Comparison of ENCODE assay signal across 15 mouse cellular contexts in genomic region chr1:180952808-180953207, GRCm38 (mm10). TPM values are rescaled to one million over a fixed set of nuclear protein-coding genes. Genes with fewer than 3 reads are reported as not detected.
"Had no signal": no experiment of that assay in that cellular context is flagged by ENCODE, and none has a peak within 500 bp of the region (broad histone marks: within the 10 kb centered on the region; RNA-seq: fewer than 3 reads in every experiment).

No protein-coding gene starts in this region.

- DNase-seq: kidney, adult 18-20 months; kidney, postnatal 10 days; lung, postnatal 14 days; spleen, adult 18-20 months; thymus, adult 2 months; thymus, postnatal 25 days had no signal

- H3K4me1 ChIP-seq: midbrain, embryonic 12.5 days had no signal

- H3K4me2 ChIP-seq: limb, embryonic 15.5 days; lung, embryonic 14.5 days; midbrain, embryonic 12.5 days had no signal

- ATAC-seq: midbrain, embryonic 16.5 days had no signal

- H3K27me3 ChIP-seq: limb, embryonic 15.5 days; midbrain, embryonic 12.5 days had no signal

- H3K27ac ChIP-seq: limb, embryonic 15.5 days; liver, embryonic 14.5 days; midbrain, embryonic 12.5 days had no signal

- H3K9me3 ChIP-seq: limb, embryonic 15.5 days; midbrain, embryonic 12.5 days had no signal

- H3K9ac ChIP-seq: limb, embryonic 15.5 days; liver, embryonic 14.5 days; lung, embryonic 14.5 days; midbrain, embryonic 12.5 days had no signal

- H3K36me3 ChIP-seq: midbrain, embryonic 12.5 days had no signal

- H3K4me3 ChIP-seq: limb, embryonic 15.5 days; midbrain, embryonic 12.5 days had no signal

RNA-seq across cellular contexts. Expression of gene Lefty1, which starts 18.0 kb away (rescaled TPM):
- polyA plus RNA-seq: midbrain, embryonic 16.5 days; neural tube, embryonic 14.5 days had no signal

RNA-seq across cellular contexts. Expression of gene Lefty2, which starts 59.9 kb away (rescaled TPM):
- total RNA-seq: megakaryocyte-erythroid progenitor cell, adult 5-6 weeks had no signal
- polyA plus RNA-seq: kidney, embryonic 14.5 days; large intestine, adult 2 months; liver, embryonic 14.5 days; lung, embryonic 14.5 days; midbrain, embryonic 12.5 days had no signal
